Mouse (Mus musculus) c-Kit-positive CD71-positive TER-119-positive erythroid progenitor cells, embryonic 14.5 days (primary cell): ENCODE data around the gene Blcap.

Source experiments
- DNase-seq: peaks from one replicate; pipeline ENCODE4 v3.0.0-alpha.2; 2013; ENCODE audit warnings: low spot score

The Blcap gene

DNA sequence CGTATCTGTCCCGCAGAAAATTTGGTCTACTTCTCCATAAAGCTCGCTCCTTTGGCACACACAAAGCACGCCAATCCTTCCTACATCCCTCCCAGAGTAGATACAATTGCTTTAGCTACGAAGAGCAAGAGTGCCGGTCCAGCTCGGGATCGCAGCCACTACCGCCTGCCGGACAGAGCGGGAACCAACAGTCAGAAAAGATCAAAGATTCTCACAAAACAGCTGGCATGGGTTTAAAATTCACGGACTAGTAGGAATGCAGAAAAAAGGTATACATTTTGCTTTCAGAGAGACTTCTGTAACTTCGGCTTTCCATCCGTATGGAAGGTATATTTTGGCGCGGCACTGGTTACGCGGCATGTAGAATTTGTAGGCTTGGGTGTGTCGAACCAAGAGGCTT is 11.6 kb downstream of the Blcap start:
- no peak for DNase-seq

GRCm38 (mm10) chr2:157558520-157558919 is 12.6 kb downstream of the Blcap start:
- no peak for DNase-seq

- no peak for DNase-seq
These were observed 13.0 kb downstream of the Blcap start for GRCm38 (mm10) chr2:157558051-157558450.

DNA sequence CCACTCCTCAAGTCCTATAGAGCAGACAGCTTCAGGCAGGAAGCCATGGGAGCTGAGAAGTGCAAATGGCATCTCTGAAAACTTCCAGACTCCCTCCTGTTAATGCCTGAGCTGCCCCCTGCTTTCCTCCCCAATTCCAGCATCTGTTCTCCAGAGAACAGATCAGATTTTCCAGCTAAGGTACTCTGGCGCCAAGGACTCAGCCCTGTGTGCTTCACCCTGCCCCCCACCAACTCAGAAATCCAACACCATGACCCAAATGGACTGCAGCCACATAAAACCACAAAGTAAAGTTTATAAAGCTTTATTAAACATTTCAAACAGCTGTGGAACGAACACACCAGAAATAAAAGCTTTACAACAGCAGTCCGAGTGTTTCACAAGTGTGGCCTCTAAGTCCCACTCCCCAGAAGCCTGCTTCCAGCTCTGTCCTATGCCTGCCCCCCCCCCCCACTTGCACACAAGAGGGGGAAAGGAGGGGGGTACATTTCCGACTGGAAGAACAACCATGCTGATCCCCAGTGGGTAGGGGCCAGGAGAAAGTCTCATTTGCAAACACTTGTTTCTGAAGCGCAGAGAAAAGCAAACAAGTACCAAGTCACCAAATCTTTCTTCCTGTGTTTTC is 14.9 kb downstream of the Blcap start:
- DNase-seq = no peak

GRCm38 (mm10) chr2:157552158-157552886 is 18.8 kb downstream of the Blcap start:
- DNase-seq = no peak

DNA sequence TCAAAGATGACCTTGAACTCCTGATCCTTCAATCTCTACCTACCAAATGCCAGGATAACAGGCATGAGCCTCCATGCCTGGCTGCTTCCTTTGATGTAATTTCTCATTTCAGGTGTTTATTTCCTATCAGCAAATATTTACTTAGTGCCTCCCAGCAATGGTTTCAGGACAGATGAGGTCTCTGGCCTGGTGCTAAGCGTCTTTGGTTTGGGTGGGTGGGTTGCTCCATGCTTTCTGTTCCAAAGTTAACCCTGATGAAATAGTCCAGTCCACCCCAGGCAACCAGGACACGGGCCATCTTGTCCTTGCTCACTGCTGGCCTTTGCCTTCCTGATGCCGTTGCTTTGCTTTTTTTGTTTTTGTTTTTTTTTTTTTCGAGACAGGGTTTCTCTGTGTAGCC is 20.8 kb downstream of the Blcap start:
- no peak for DNase-seq

DNA sequence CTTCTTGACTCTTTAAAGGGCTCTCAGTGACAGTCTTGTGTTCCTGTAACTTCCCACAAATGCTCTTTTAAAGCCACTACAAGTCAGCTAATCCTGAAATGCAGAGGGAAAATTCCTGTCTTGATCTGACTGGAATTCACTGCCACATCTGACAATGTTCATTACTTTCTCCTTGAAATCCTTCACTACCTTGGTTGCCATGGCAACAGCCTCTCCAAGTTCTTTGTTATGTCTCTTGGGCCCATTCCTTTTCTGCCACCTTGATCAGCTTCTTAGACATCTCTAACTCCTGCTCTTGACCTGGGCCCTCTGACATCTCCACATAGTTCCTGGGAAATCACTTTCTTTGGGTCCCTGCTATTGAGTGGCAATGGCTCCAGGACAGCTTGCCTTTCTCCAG is 24.4 kb downstream of the Blcap start:
- DNase-seq = no peak

- DNase-seq = no peak
These were observed 26.7 kb downstream of the Blcap start for GRCm38 (mm10) chr2:157544333-157544888.

- no peak for DNase-seq
These were observed 28.7 kb downstream of the Blcap start for GRCm38 (mm10) chr2:157542415-157542814.

DNA sequence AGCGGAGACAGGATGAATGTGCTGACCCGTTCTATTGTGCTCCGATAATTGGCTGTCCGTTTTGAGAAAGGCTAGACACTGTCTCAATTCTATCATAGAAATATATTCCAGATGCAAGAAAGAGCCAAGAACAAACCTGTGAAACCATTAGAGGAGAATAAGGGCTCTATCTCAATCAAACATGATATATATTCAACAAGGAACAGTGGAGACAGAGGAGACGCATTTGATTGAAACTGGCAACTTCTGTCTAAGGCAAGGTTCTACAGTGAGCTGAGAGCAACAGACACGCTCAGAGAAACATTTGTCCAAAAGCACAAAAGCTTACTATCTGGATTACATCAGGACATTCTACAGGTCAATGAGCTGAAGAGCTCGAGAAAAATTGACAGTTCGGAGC is 29.4 kb downstream of the Blcap start:
- DNase-seq = no peak

- no peak for DNase-seq
These were observed 30.0 kb downstream of the Blcap start for GRCm38 (mm10) chr2:157540953-157541569.

- no peak for DNase-seq
These were observed 30.8 kb downstream of the Blcap start for GRCm38 (mm10) chr2:157540073-157540952.

DNA sequence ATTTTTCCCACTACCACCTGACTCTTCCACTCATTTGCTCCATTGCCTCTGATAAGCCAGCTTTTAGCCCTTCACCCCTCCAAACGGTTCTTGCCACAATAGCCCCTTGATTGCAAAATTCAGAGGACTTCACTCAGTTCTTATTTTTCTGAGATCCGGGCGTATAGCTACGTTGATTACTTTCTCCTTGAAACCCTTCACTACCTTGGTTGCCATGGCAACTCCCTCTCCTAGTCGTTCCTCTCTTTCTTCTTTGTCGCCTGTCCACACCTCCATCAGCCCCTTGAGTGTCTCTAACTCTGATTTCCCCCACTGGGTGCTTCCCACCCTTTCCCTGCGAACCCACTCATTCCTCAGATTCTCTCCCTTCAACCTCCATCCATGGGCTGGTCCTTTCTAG is 34.0 kb downstream of the Blcap start:
- DNase-seq = no peak

GRCm38 (mm10) chr2:157536476-157537081 is 34.5 kb downstream of the Blcap start:
- DNase-seq = no peak

GRCm38 (mm10) chr2:157534163-157534562 is 36.9 kb downstream of the Blcap start:
- no peak for DNase-seq

DNA sequence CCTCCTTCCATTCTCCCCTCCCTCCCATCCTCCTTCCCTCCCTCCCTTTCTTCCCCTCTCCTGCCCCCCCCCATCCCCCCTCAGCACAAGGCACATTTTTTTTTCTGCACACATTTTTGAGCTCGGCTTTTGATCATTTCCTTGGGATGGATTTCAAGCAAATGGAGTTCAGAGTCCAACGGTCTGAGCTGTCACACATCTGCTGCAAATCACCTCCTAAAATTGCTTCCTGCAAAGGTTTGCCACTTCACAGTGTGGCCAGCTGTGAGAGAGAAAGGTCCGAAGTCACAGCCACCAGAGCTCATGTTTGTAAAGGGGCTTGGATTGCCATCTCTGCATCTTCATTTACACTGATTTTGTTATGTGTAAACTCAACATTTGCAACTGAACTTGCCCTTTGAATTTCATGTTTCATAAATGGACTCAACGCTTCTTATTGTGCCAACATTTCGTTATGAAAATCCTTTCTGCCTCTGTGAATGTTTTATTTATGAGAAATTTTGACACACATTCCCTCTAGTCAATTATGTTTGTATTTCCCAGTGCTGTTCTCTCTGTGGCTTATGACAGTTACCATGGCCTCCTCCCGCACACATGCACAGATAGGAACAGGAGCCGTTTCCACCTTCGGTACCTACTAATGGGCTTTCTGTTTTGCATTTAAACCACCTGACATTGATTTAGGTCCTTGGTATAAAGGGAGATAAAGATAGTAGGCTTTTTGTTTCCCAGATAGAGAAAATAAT is 39.2 kb downstream of the Blcap start:
- DNase-seq = no peak

DNA sequence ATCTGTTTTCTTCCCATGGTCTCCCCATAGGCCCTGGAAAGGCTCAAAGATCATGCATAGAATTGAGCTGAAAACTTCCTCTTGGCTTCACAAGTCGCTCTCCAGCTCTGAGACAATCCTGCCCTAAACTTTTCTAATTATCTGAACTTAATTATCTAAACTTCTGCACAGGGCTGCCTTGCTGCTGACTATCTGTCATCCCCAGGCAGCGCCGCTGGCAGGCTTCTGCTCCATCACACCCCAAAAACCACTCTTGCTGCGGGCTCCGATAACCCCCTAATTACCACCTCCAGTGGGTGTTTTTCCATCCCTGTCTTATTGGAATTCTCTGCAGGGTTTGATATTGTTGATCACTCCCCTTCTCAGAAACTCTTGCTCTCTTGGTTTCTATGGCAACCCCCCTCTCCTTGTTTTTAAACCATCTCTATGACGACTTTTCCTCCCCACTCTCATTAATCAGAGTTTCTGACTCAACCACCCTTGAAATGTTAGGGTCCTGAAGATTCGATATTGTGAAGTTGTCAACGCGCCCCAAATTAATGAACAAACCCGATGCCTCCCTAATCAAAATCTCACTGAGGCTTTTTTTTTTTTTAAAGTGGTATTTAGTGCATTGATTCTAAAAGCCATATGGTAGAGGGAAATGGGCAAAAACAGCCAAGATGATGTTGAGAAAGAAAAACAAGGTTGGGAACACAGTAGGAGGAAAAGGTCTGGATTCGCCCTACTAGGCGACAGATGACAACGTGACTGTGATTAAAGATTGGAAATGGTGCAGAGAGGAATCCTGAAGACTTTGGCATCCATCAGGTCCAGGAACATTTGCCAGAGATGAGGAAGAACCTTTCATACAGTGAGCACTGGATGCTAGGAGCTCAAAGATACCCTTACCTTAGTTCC is 40.8 kb downstream of the Blcap start:
- DNase-seq = no peak

- no peak for DNase-seq
These were observed 48.5 kb downstream of the Blcap start for GRCm38 (mm10) chr2:157522556-157522955.

DNA sequence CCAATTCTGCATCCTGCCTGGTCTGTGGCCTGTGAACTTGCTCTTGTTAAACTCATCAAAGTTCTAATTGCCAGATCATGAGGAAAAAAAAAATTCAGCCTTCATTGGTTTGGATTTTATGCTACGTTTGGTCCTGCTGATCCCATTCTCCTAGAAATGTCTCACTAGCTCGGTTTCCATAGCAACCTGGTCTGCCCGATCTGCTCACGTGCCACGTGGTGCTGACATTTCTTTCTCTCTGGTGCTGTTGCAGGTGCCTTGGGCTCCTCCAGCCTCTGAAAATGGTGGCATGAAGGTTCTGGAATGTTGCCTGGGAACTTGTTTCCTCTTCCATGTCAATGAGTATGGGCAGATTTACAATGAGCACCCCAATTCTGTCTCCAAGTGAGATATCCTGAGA is 50.6 kb downstream of the Blcap start:
- no peak for DNase-seq

- DNase-seq = no peak
These were observed 51.6 kb downstream of the Blcap start for GRCm38 (mm10) chr2:157519452-157519851.
